Mouse (Mus musculus) embryonic facial prominence, embryonic 15.5 days (tissue): ENCODE measurements around the gene Ptprd. TPM values are rescaled to one million over a fixed set of nuclear protein-coding genes. Genes with fewer than 3 reads are reported as not detected.

ENCODE experiments used
- ATAC-seq: fragments of 200-750 bp; cut with Nextera tagmentation; 2 replicates; pipeline ENCODE4 v1.8.0; 2017; ENCODE audit warnings: low read depth, moderate TSS enrichment; ENCODE audit not compliant: insufficient number of reproducible peaks, low FRiP score, low TSS enrichment
- H3K27ac ChIP-seq: fragments of 300-500 bp; sonication (generic); replicated peaks from 2 replicates; pipeline ENCODE4 v1.5.1; 2015; ENCODE audit warnings: mild to moderate bottlenecking, inconsistent platforms
- H3K27me3 ChIP-seq: fragments of 300-500 bp; sonication (generic); 2 replicates; pipeline ENCODE4 v1.6.1; 2015; ENCODE audit warnings: inconsistent platforms
- H3K36me3 ChIP-seq: fragments of 300-500 bp; sonication (generic); 2 replicates; pipeline ENCODE4 v1.6.1; 2015; ENCODE audit warnings: mild to moderate bottlenecking, inconsistent platforms
- H3K4me1 ChIP-seq: fragments of 300-500 bp; sonication (generic); 2 replicates; pipeline ENCODE4 v1.6.1; 2015; ENCODE audit warnings: inconsistent platforms
- H3K4me2 ChIP-seq: fragments of 300-500 bp; sonication (generic); replicated peaks from 2 replicates; pipeline ENCODE4 v1.6.1; 2015; ENCODE audit warnings: mild to moderate bottlenecking, inconsistent platforms
- H3K4me3 ChIP-seq: fragments of 300-500 bp; sonication (generic); replicated peaks from 2 replicates; pipeline ENCODE4 v1.5.1; 2015; ENCODE audit warnings: mild to moderate bottlenecking, inconsistent platforms
- H3K9ac ChIP-seq: fragments of 300-500 bp; sonication (generic); 2 replicates; pipeline ENCODE4 v1.6.1; 2015; ENCODE audit warnings: inconsistent platforms
- H3K9me3 ChIP-seq: fragments of 300-500 bp; sonication (generic); replicated peaks from 2 replicates; pipeline ENCODE4 v1.6.1; 2016; ENCODE audit warnings: inconsistent platforms
- whole genome bisulfite sequencing: fragments of 180-500 bp; shearing (Covaris S2); methylation state at CpG from one replicate; pipeline ENCODE4 v1.1.7; 2015; 5-methylcytosine and 5-hydroxymethylcytosine counted together
- polyA plus RNA-seq: library from polyadenylated mRNA; unstranded; fragments of >200 nt; fragmentation: Nextera tagmentation; extraction: Ambion mirVana; gene quantifications from 2 replicates; pipeline ENCODE4 v1.2.1, GENCODE M21; 2015

The Ptprd gene
- polyA plus RNA-seq, 1 experiment from 2014 or later: 33.9 TPM

- Histone ChIP-seq H3K9ac (no peak overlapping the region), H3K4me3 (no peak overlapping the region), H3K27ac (no peak overlapping the region), H3K27me3 (no peaks in the 10 kb centered on the region), H3K4me1 (no peaks in the 10 kb centered on the region), H3K9me3 (no peaks in the 10 kb centered on the region), H3K4me2 (no peak overlapping the region), H3K36me3 (no peaks in the 10 kb centered on the region)
- WGBS: 16% methylated on average over 14 of the region's 14 CpGs
- ATAC-seq: no peak
Measured at GRCm38 (mm10) chr4:77558404-77559202, 653.2 kb downstream of the Ptprd start.

- Histone ChIP-seq H3K4me3 (no peak overlapping the region), H3K9ac (no peak overlapping the region), H3K27ac (no peak overlapping the region), H3K9me3 (no peaks in the 10 kb centered on the region), H3K4me2 (no peak overlapping the region), H3K36me3 (no peaks in the 10 kb centered on the region), H3K4me1 (no peaks in the 10 kb centered on the region), H3K27me3 (no peaks in the 10 kb centered on the region)
- 40% methylated on average over 4 of the region's 4 CpGs for WGBS
- ATAC-seq: no peak
Measured at GRCm38 (mm10) chr4:77555841-77556240, 655.9 kb downstream of the Ptprd start.

DNA sequence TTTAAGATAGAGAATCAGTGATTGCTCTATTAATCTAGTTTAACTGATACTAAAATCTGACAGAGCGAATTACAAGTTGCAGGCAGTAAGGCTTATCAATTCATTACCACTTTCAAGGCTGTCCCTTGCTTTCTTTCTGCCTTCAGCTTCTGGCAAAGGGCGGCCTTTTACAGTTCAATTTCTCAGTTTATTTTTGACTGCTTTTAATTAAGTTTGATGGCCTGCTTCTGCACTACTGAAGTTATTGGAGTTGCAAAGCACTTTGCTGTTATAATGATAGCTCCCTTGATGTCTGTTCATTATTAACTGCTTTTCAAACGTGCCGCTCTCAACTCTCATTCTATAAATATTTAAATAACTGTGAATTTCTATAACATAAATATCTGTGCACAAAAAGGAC, 673.9 kb downstream of the Ptprd start:
- ATAC-seq: no peak
- WGBS: 68% methylated on average over 4 of the region's 4 CpGs
- Histone ChIP-seq H3K4me3 (no peak overlapping the region), H3K4me2 (no peak overlapping the region), H3K27ac (no peak overlapping the region), H3K9ac (no peak overlapping the region), H3K9me3 (no peaks in the 10 kb centered on the region), H3K36me3 (no peaks in the 10 kb centered on the region), H3K27me3 (no peaks in the 10 kb centered on the region), H3K4me1 (no peaks in the 10 kb centered on the region)

DNA sequence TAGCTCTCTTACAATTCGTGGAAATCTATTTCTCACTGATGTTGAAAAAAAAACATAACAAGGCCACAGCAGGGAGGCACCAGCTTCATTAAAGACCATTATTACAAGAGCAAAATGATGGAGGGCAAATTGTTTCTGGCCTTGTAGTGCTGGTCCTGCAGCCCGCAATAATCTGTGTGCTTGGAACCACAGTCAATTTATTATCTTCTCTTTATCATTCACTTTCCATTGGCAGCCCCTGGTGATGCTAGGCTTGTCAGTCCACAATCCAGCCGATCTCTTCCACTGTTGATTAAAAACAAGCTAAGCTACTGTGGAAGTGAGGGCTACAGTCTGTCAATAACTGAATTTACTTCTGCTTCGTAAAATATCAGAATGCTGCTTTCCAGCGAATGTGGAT, 674.4 kb downstream of the Ptprd start:
- Histone ChIP-seq H3K4me2 (no peak overlapping the region), H3K27ac (no peak overlapping the region), H3K27me3 (no peaks in the 10 kb centered on the region), H3K9me3 (no peaks in the 10 kb centered on the region), H3K4me3 (no peak overlapping the region), H3K9ac (no peak overlapping the region), H3K36me3 (no peaks in the 10 kb centered on the region), H3K4me1 (no peaks in the 10 kb centered on the region)
- no peak for ATAC-seq
- WGBS: 77% methylated on average over 5 of the region's 5 CpGs

DNA sequence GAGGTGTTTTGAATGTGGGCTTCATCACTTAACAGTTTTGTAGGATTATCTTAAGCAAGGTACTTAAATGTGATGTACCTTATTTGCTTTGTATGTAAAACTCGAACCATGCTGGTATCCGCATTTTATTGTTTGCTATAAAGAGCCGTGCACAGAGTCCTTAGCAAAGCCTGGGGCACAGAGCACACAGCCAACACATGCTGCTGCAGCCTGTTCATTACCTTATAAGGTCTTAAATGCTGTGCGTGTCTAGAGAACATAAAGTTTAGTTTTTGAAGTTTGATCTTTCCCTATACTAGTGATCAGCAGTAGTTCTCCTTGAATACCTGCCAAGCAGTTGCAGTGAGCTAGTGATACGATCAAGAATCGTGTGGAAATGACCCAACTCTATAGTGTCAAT, 676.2 kb downstream of the Ptprd start:
- H3K4me3 ChIP-seq: no peak overlapping the region
- no peak overlapping the region for H3K9ac ChIP-seq
- H3K4me2 ChIP-seq: no peak overlapping the region
- H3K9me3 ChIP-seq: no peaks in the 10 kb centered on the region
- H3K27me3 ChIP-seq: no peaks in the 10 kb centered on the region
- no peaks in the 10 kb centered on the region for H3K36me3 ChIP-seq
- no peak overlapping the region for H3K27ac ChIP-seq
- no peak for ATAC-seq
- H3K4me1 ChIP-seq: no peaks in the 10 kb centered on the region
- 72% methylated on average over 6 of the region's 6 CpGs for WGBS

DNA sequence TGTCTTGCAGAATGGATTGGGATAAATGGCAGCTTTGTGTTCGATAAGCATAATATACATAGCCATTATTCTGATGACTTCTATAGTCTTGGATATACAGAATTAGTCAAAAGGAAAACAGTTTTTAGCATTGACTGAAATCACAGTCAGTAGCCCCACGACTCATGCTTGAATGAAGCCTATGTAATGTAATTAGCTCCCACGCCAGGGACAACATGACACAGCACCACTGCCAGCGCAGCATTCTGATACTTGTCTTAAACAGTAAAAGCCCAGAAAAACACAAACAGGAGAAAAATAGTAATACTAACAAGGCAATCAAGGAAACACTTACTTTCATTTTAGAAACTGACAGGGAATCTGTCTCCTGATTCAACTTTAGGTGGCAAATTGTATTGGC, 677.2 kb downstream of the Ptprd start:
- no peaks in the 10 kb centered on the region for H3K27me3 ChIP-seq
- no peaks in the 10 kb centered on the region for H3K9me3 ChIP-seq
- WGBS: 72% methylated on average over 4 of the region's 4 CpGs
- no peak for ATAC-seq
- no peak overlapping the region for H3K4me2 ChIP-seq
- H3K9ac ChIP-seq: no peak overlapping the region
- H3K36me3 ChIP-seq: no peaks in the 10 kb centered on the region
- H3K4me3 ChIP-seq: no peak overlapping the region
- no peak overlapping the region for H3K27ac ChIP-seq
- no peaks in the 10 kb centered on the region for H3K4me1 ChIP-seq

- Histone ChIP-seq H3K9ac (no peak overlapping the region), H3K4me2 (no peak overlapping the region), H3K27ac (no peak overlapping the region), H3K27me3 (no peaks in the 10 kb centered on the region), H3K36me3 (no peaks in the 10 kb centered on the region), H3K4me1 (no peaks in the 10 kb centered on the region), H3K9me3 (no peaks in the 10 kb centered on the region), H3K4me3 (no peak overlapping the region)
- ATAC-seq: no peak
- WGBS: 31% methylated on average over 5 of the region's 5 CpGs
Measured at GRCm38 (mm10) chr4:77519166-77519565, 692.6 kb downstream of the Ptprd start.

DNA sequence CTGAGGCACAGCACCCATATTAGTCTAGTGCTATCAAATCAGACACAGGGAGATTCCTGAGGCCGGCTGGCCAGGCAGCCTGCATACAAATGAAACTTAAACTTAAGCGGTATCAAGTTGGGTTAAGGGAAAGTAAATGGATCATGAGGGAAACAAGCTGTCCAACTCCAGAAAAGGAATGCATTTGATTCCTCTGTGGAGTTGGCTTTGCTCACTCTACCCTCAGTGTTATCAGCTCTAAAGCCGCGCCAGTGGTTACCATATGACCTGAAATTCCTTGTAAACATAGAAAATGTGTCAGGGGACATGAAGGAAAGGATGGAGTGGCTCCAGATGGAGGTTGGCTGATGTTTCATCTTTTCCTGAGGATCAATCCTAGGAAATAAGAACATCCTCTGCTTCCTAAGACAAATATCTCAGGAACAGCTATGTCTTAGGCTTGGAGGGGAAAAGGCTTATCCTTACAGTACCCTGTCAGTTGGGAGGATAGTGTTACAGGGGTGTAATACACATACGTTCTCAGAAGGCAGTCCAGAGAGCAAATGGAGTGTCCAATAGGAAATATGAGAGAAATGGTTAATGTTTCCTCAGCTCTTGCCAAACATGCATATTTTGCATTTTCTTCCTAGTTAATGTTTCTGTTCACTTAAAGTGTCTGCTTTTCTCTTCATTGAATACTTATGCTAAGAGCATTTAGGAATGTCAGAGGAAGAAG, 697.7 kb downstream of the Ptprd start:
- Histone ChIP-seq H3K9ac (no peak overlapping the region), H3K27ac (no peak overlapping the region), H3K36me3 (no peaks in the 10 kb centered on the region), H3K4me3 (no peak overlapping the region), H3K27me3 (no peaks in the 10 kb centered on the region), H3K9me3 (no peaks in the 10 kb centered on the region), H3K4me2 (no peak overlapping the region), H3K4me1 (peaks cover 4% of the 10 kb centered on the region; the same call in 1 of the 2 replicates)
- 52% methylated on average over 5 of the region's 5 CpGs for WGBS
- ATAC-seq: no peak

DNA sequence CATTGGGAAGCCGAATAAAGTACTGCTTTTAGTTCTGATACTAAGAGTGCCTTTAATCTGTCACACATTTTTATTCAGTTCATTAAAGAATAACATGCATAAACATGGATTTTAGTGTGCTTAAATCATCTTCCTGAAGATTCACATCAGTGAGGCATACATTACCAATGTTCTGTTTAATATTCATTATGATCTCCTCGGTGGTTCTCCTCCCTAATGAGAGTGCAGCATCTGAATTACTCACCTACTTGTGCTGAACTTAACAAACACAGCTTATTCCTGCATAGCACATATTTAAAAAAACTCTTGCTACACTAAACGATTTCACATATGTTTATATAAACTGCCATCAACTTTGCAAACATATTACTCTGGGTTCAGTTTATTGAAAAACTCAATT, 698.7 kb downstream of the Ptprd start:
- Histone ChIP-seq H3K4me3 (no peak overlapping the region), H3K36me3 (no peaks in the 10 kb centered on the region), H3K4me2 (no peak overlapping the region), H3K9me3 (no peaks in the 10 kb centered on the region), H3K9ac (no peak overlapping the region), H3K27ac (no peak overlapping the region), H3K4me1 (peaks cover 4% of the 10 kb centered on the region; the same call in 1 of the 2 replicates), H3K27me3 (no peaks in the 10 kb centered on the region)
- ATAC-seq: no peak
- WGBS: 64% methylated on average over 3 of the region's 3 CpGs

GRCm38 (mm10) chr4:77454049-77454448, 757.7 kb downstream of the Ptprd start:
- no peaks in the 10 kb centered on the region for H3K27me3 ChIP-seq
- no peak overlapping the region for H3K27ac ChIP-seq
- WGBS: 69% methylated on average over 7 of the region's 7 CpGs
- H3K36me3 ChIP-seq: no peaks in the 10 kb centered on the region
- no peak overlapping the region for H3K4me2 ChIP-seq
- H3K9ac ChIP-seq: no peak overlapping the region
- no peaks in the 10 kb centered on the region for H3K9me3 ChIP-seq
- H3K4me1 ChIP-seq: no peaks in the 10 kb centered on the region
- no peak overlapping the region for H3K4me3 ChIP-seq
- ATAC-seq: no peak

- H3K27me3 ChIP-seq: no peaks in the 10 kb centered on the region
- H3K9ac ChIP-seq: no peak overlapping the region
- WGBS: 63% methylated on average over 4 of the region's 4 CpGs
- no peaks in the 10 kb centered on the region for H3K36me3 ChIP-seq
- H3K27ac ChIP-seq: no peak overlapping the region
- H3K4me1 ChIP-seq: no peaks in the 10 kb centered on the region
- ATAC-seq: no peak
- no peaks in the 10 kb centered on the region for H3K9me3 ChIP-seq
- no peak overlapping the region for H3K4me2 ChIP-seq
- H3K4me3 ChIP-seq: no peak overlapping the region
Measured at GRCm38 (mm10) chr4:77399146-77399545, 812.6 kb downstream of the Ptprd start.

- Histone ChIP-seq H3K4me1 (no peaks in the 10 kb centered on the region), H3K36me3 (no peaks in the 10 kb centered on the region), H3K27me3 (no peaks in the 10 kb centered on the region), H3K4me2 (no peak overlapping the region), H3K4me3 (no peak overlapping the region), H3K27ac (no peak overlapping the region), H3K9ac (no peak overlapping the region), H3K9me3 (no peaks in the 10 kb centered on the region)
- no peak for ATAC-seq
Measured at GRCm38 (mm10) chr4:77361728-77362127, 850.0 kb downstream of the Ptprd start.
